Mouse (Mus musculus) limb, embryonic 13.5 days (tissue): ENCODE data around the gene Rps6kb1. TPM values are rescaled to one million over a fixed set of nuclear protein-coding genes. Genes with fewer than 3 reads are reported as not detected.

ENCODE experiments used
- ATAC-seq: fragments of 200-750 bp; cut with Nextera tagmentation; 2 replicates; pipeline ENCODE4 v1.8.0; 2017; ENCODE audit warnings: low read depth, moderate number of reproducible peaks, moderate TSS enrichment; ENCODE audit not compliant: low FRiP score
- H3K27ac ChIP-seq: fragments of 300-500 bp; sonication (generic); 2 replicates; pipeline ENCODE4 v1.5.1; 2015; ENCODE audit warnings: inconsistent platforms, mild to moderate bottlenecking, moderate library complexity
- H3K27me3 ChIP-seq: fragments of 300-500 bp; sonication (generic); 2 replicates; pipeline ENCODE4 v1.6.1; 2015; ENCODE audit warnings: mild to moderate bottlenecking, inconsistent platforms
- H3K36me3 ChIP-seq: fragments of 300-500 bp; sonication (generic); 2 replicates; pipeline ENCODE4 v1.6.1; 2015; ENCODE audit warnings: inconsistent platforms, mild to moderate bottlenecking, moderate library complexity
- H3K4me1 ChIP-seq: fragments of 300-500 bp; sonication (generic); 2 replicates; pipeline ENCODE4 v1.6.1; 2015; ENCODE audit warnings: inconsistent platforms
- H3K4me2 ChIP-seq: fragments of 300-500 bp; sonication (generic); replicated peaks from 2 replicates; pipeline ENCODE4 v1.6.1; 2015; ENCODE audit warnings: inconsistent platforms, mild to moderate bottlenecking, moderate library complexity
- H3K4me3 ChIP-seq: fragments of 300-500 bp; sonication (generic); 2 replicates; pipeline ENCODE4 v1.5.1; 2015; ENCODE audit warnings: moderate library complexity, mild to moderate bottlenecking, inconsistent platforms
- H3K9ac ChIP-seq: fragments of 300-500 bp; sonication (generic); 2 replicates; pipeline ENCODE4 v1.6.1; 2015; ENCODE audit warnings: mild to moderate bottlenecking, inconsistent platforms
- H3K9me3 ChIP-seq: fragments of 300-500 bp; sonication (generic); 2 replicates; pipeline ENCODE4 v1.6.1; 2016; ENCODE audit warnings: inconsistent platforms
- WGBS: fragments of 180-500 bp; shearing (Covaris S2); methylation state at CpG from one replicate; pipeline ENCODE4 v1.1.7; 2015; 5-methylcytosine and 5-hydroxymethylcytosine counted together
- polyA plus RNA-seq: library from polyadenylated mRNA; unstranded; fragments of >200 nt; fragmentation: Nextera tagmentation; extraction: Ambion mirVana; gene quantifications from 2 replicates; pipeline ENCODE4 v1.2.1, GENCODE M21; 2015

Rps6kb1 gene
- polyA plus RNA-seq, 1 experiment from 2014 or later, result 84.8 TPM

GRCm38 (mm10) chr11:86578809-86579730 is 34.5 kb upstream of the Rps6kb1 start:
- no peak overlapping the region for H3K9ac ChIP-seq
- whole genome bisulfite sequencing, result 78% methylated on average over 25 of the region's 25 CpGs
- H3K27me3 ChIP-seq, result no peaks in the 10 kb centered on the region
- peaks cover 7% of the 10 kb centered on the region; the same call in 1 of the 2 replicates for H3K36me3 ChIP-seq
- no peak overlapping the region for H3K4me2 ChIP-seq
- H3K27ac ChIP-seq, result no peak overlapping the region
- no peak overlapping the region for H3K4me3 ChIP-seq
- 0 out of 2 replicates have a peak, but pooled peaks cover 11% of the 10 kb centered on the region for H3K4me1 ChIP-seq
- no peak for ATAC-seq
- no peaks in the 10 kb centered on the region for H3K9me3 ChIP-seq

- H3K4me3 ChIP-seq, result no peak overlapping the region
- H3K27ac ChIP-seq, result no peak overlapping the region
- 0 out of 2 replicates have a peak, but pooled peaks cover 11% of the 10 kb centered on the region for H3K4me1 ChIP-seq
- no peak for ATAC-seq
- H3K9ac ChIP-seq, result no peak overlapping the region
- H3K9me3 ChIP-seq, result no peaks in the 10 kb centered on the region
- H3K4me2 ChIP-seq, result no peak overlapping the region
- no peaks in the 10 kb centered on the region for H3K27me3 ChIP-seq
- WGBS, result 83% methylated on average over 6 of the region's 6 CpGs
- H3K36me3 ChIP-seq, result peaks cover 7% of the 10 kb centered on the region; the same call in 1 of the 2 replicates
These were observed 33.7 kb upstream of the Rps6kb1 start for GRCm38 (mm10) chr11:86578106-86578808.

GRCm38 (mm10) chr11:86577231-86577630 is 32.6 kb upstream of the Rps6kb1 start:
- H3K9me3 ChIP-seq, result no peaks in the 10 kb centered on the region
- H3K4me3 ChIP-seq, result no peak overlapping the region
- no peaks in the 10 kb centered on the region for H3K27me3 ChIP-seq
- peaks cover 16% of the 10 kb centered on the region; the same call in 1 of the 2 replicates for H3K4me1 ChIP-seq
- H3K36me3 ChIP-seq, result no peaks in the 10 kb centered on the region
- 67% methylated on average over 4 of the region's 4 CpGs for WGBS
- no peak overlapping the region for H3K27ac ChIP-seq
- H3K4me2 ChIP-seq, result no peak overlapping the region
- no peak overlapping the region for H3K9ac ChIP-seq
- ATAC-seq, result no peak; the same call in 1 of the 2 replicates

- H3K4me2 ChIP-seq, result no peak overlapping the region
- no peak overlapping the region for H3K9ac ChIP-seq
- no peak overlapping the region for H3K27ac ChIP-seq
- H3K36me3 ChIP-seq, result no peaks in the 10 kb centered on the region
- 75% methylated on average over 7 of the region's 7 CpGs for WGBS
- H3K27me3 ChIP-seq, result no peaks in the 10 kb centered on the region
- no peak overlapping the region for H3K4me3 ChIP-seq
- no peaks in the 10 kb centered on the region for H3K9me3 ChIP-seq
- H3K4me1 ChIP-seq, result peaks cover 30% of the 10 kb centered on the region
- no peak for ATAC-seq
These were observed 31.2 kb upstream of the Rps6kb1 start for GRCm38 (mm10) chr11:86575632-86576378.

DNA sequence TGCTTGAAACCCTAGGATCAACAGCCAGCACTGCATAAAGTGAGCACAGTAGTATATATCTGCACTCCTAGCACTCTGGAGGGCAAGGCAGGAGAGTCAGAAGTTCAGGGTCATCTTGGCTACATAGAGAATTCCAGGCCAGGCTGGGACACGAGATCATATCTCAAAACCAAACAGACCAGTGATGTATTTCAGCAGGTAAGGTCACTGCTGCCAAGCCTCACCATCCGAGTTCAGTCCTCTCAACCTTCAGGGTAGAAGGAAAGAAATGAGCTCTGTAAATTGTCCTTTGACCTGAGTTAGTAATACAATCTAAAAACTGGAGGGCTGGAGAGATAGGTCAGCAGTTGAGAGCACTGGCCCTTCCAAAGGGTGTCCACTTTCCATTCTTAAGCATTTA is 29.8 kb upstream of the Rps6kb1 start:
- Histone ChIP-seq H3K4me1 (peaks cover 39% of the 10 kb centered on the region), H3K4me3 (no peak overlapping the region), H3K27ac (no peak overlapping the region), H3K36me3 (no peaks in the 10 kb centered on the region), H3K4me2 (no peak overlapping the region), H3K9ac (no peak overlapping the region), H3K27me3 (no peaks in the 10 kb centered on the region), H3K9me3 (no peaks in the 10 kb centered on the region)
- WGBS, result 78% methylated on average over 2 of the region's 2 CpGs
- no peak for ATAC-seq

GRCm38 (mm10) chr11:86573646-86574231 is 29.1 kb upstream of the Rps6kb1 start:
- Histone ChIP-seq H3K4me2 (no peak overlapping the region), H3K9ac (no peak overlapping the region), H3K4me3 (no peak overlapping the region), H3K27ac (no peak overlapping the region), H3K27me3 (no peaks in the 10 kb centered on the region), H3K9me3 (no peaks in the 10 kb centered on the region), H3K4me1 (peaks cover 33% of the 10 kb centered on the region), H3K36me3 (no peaks in the 10 kb centered on the region)
- 90% methylated on average over 6 of the region's 6 CpGs for WGBS
- no peak for ATAC-seq

DNA sequence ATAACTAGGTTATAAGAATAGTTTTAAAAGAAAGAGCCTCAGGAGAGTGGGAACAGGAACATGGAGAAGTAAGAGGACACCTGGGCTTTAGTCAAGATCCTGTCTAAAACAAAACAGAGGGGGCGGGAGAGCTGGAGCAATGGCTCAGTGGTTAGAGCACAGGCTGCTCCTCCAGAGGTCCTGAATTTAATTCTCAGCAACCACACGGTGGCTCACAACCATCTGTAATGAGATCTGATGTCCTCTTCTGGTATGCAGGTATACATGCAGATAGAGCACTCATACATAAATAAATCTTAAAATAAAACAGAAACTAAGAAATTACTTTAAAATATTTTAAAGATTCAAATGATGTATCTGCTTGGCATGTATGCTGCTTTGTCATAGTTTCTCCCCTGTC is 28.0 kb upstream of the Rps6kb1 start:
- no peak for ATAC-seq
- no peak overlapping the region for H3K4me2 ChIP-seq
- peaks cover 31% of the 10 kb centered on the region for H3K4me1 ChIP-seq
- no peaks in the 10 kb centered on the region for H3K36me3 ChIP-seq
- H3K4me3 ChIP-seq, result no peak overlapping the region
- no peak overlapping the region for H3K9ac ChIP-seq
- H3K9me3 ChIP-seq, result no peaks in the 10 kb centered on the region
- no peaks in the 10 kb centered on the region for H3K27me3 ChIP-seq
- WGBS, result 63% methylated on average over 2 of the region's 2 CpGs
- H3K27ac ChIP-seq, result no peak overlapping the region

DNA sequence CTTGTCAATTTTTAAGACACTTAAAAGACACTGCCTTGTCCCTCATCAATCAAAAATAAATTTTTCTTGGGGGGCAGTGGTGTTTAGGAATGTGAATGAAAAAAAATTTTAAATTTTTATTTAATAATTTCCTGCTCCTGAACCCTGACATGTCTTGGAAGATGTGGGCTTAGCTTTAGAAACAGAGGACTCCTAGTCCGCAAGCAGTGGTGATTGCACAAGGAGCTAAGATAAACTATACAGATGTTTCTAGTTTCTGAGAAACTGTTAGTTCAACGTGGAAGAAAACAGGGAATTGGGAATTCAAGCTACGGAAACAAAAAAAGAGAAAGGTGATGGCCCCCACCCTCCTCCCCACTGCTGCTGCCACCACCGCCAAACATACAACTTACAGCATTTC is 27.3 kb upstream of the Rps6kb1 start:
- H3K4me3 ChIP-seq, result no peak overlapping the region
- H3K9me3 ChIP-seq, result no peaks in the 10 kb centered on the region
- peak overlapping the region; percentile 58 for H3K27ac ChIP-seq
- peak overlapping the region; percentile 49; the same call in 1 of the 2 replicates for H3K4me2 ChIP-seq
- ATAC-seq, result no peak
- peaks cover 31% of the 10 kb centered on the region for H3K4me1 ChIP-seq
- 41% methylated on average over 4 of the region's 4 CpGs for WGBS
- no peaks in the 10 kb centered on the region for H3K27me3 ChIP-seq
- peaks cover 5% of the 10 kb centered on the region; the same call in 1 of the 2 replicates for H3K36me3 ChIP-seq
- H3K9ac ChIP-seq, result no peak overlapping the region

DNA sequence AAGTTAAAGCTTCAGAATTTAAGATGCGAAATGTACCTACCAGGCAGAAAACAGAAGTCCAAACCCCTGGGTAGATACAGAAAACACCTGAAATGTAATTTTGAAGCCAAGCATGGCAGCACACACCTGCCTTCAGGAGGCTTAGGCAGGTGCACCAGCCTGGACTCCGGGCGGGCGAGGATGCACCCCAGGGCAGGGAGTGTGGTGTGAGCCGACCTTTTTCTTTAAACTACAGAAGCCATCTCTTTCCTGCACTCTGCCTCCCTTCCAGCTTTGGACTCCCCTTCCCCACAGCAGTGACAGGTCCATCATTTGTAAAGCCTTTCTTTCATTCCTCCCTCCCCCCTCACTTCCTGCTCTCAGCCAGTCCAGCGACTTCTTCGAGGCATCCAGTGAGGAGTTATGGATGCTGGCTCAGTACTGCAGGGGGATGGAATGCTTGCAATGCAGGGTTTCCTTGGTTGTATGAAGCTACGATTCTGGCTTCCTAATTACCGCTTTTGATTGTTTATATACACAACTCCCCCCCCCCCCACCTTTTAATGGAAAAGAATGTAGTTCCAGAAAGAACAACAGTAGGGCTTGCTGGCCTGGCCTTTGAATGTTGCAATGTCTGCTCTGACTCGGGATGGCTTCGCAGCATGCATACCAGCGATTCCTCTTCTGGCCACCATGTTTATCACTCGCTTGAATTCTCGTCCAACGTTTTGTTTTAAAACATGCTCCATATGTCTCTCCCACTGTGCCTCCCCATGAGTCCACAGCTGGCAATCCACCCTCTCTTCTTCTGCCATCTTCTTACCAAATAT is 26.6 kb upstream of the Rps6kb1 start:
- H3K4me1 ChIP-seq, result peaks cover 31% of the 10 kb centered on the region
- no peak overlapping the region for H3K4me3 ChIP-seq
- H3K9me3 ChIP-seq, result no peaks in the 10 kb centered on the region
- peak overlapping the region; percentile 49 for H3K4me2 ChIP-seq
- peaks cover 6% of the 10 kb centered on the region for H3K36me3 ChIP-seq
- ATAC-seq, result peak; percentile 65; the same call in 1 of the 2 replicates
- no peak overlapping the region for H3K9ac ChIP-seq
- 21% methylated on average over 15 of the region's 15 CpGs for WGBS
- H3K27me3 ChIP-seq, result no peaks in the 10 kb centered on the region
- H3K27ac ChIP-seq, result peak overlapping the region; percentile 89

DNA sequence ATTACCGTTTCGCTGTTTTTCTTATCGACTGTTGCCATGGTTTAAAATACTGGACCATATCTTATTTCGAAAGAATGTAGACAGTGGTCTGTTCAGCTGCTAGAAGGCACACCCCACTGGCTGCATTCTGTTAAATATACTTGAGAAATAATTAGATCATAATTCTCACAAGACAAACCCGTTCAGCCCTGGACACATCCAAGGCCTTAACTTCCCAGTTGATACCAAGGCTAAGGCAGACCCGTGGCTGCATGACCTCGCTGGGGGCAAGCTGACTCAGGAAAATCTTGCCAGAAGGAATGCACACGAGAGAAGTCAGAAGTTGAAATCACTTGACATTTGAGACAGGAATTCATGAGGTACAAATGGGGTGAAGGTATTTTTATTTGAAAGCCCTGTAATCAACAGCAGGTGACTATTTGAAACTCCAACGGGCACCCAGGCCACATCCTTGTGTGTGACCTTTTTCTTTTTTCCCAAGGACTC is 25.7 kb upstream of the Rps6kb1 start:
- Histone ChIP-seq H3K36me3 (peaks cover 14% of the 10 kb centered on the region), H3K9ac (no peak overlapping the region), H3K4me2 (peak overlapping the region; percentile 43), H3K4me1 (peaks cover 31% of the 10 kb centered on the region), H3K27ac (peak overlapping the region; percentile 89), H3K9me3 (no peaks in the 10 kb centered on the region), H3K27me3 (no peaks in the 10 kb centered on the region), H3K4me3 (no peak overlapping the region)
- peak; percentile 67 for ATAC-seq
- 8% methylated on average over 9 of the region's 9 CpGs for WGBS

DNA sequence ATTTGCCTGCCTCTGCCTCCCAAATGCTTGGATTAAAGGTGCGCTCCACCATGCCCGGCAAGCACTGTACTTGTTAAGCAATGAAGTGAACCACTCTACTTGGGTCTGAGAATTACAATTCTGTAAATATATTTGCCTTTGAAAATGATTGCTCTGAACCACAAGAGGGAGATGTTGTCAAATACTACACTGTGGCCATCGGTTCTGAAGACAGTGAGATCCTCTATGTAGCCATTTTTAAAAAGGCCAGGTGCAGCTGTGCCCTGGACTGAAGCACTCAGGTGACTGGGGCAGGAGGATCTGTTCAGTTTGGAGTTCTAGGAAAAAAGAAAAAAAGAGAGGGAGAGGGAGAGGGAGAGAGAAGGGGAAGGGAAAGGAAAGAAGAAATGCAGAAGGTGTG is 23.8 kb upstream of the Rps6kb1 start:
- ATAC-seq, result no peak
- no peak overlapping the region for H3K4me2 ChIP-seq
- no peak overlapping the region for H3K9ac ChIP-seq
- 67% methylated on average over 3 of the region's 3 CpGs for WGBS
- H3K27me3 ChIP-seq, result no peaks in the 10 kb centered on the region
- H3K9me3 ChIP-seq, result no peaks in the 10 kb centered on the region
- peaks cover 16% of the 10 kb centered on the region for H3K36me3 ChIP-seq
- no peak overlapping the region for H3K4me3 ChIP-seq
- peaks cover 31% of the 10 kb centered on the region for H3K4me1 ChIP-seq
- H3K27ac ChIP-seq, result no peak overlapping the region
